Mouse (Mus musculus) brain, embryonic 14.5 days (tissue): ENCODE measurements around the gene Psmb10.

Source experiments
- CTCF ChIP-seq: fragments of 200-500 bp; IDR thresholded peaks from 2 replicates; pipeline ENCODE4 v1.5.1; 2012; ENCODE audit warnings: inconsistent platforms, mild to moderate bottlenecking, moderate library complexity, borderline replicate concordance; ENCODE audit not compliant: insufficient read depth, insufficient read length; ENCODE audit errors: extremely low read depth
- POLR2A ChIP-seq: fragments of 200-500 bp; IDR thresholded peaks from 2 replicates; pipeline ENCODE4 v1.6.1; 2012; ENCODE audit warnings: mild to moderate bottlenecking, inconsistent platforms, borderline replicate concordance; ENCODE audit not compliant: poor library complexity, insufficient read depth, insufficient read length, severe bottlenecking; ENCODE audit errors: extremely low read depth

GRCm38 (mm10) chr8:105959350-105959749 lies 21.1 kb upstream of the Psmb10 start:
- no peak for TF ChIP-seq POLR2A
- TF ChIP-seq CTCF, result no peak
